Mouse (Mus musculus): ENCODE results near the gene Nr2c2.

DNA sequence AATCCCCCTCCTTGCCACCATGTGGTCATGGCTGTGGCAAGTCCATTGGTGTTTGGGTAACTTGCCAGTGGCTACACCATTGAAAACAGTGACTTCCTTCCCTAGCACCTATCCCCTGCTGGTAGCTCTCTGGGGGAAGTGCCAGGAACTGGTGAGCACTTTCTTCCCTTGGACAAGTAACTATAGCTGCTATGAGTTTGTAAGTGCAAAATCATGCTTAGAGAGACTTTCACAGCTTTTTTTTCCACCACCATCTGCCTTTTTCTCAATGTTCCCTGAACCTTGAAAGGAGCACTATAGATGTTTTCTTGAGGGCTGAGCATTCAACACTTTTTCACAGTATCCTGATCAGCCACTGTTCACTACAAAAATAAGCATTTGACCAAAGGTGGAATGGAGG is 33.4 kb downstream of the Nr2c2 start:
- TF ChIP-seq MYOD1 (IDR thresholded peaks at IDR 0.05; ENCODE audit: control insufficient read depth, insufficient read length, low read depth) (no peak), CTCF (IDR thresholded peaks at IDR 0.05; ENCODE audit: control insufficient read depth, insufficient read depth, insufficient read length) (no peak), MAX (IDR thresholded peaks at IDR 0.05) (no peak)

Measured in C2C12 (cell line).